Mouse (Mus musculus): ENCODE measurements around the gene Dusp13.

- TF ChIP-seq POLR2A (IDR thresholded peaks at IDR 0.05; ENCODE audit: control insufficient read depth, extremely low read depth, insufficient read depth, low read length, poor library complexity) (no peak), CTCF (IDR thresholded peaks at IDR 0.05; ENCODE audit: borderline replicate concordance, control insufficient read depth, extremely low read depth, insufficient read depth, low read length, poor library complexity) (no peak)
Measured at GRCm38 (mm10) chr14:21786500-21786899, 35.5 kb upstream of the Dusp13 start.
